ENCODE assay signal across 10 mouse cellular contexts in genomic region chr17:32479554-32480506, GRCm38 (mm10). TPM values are rescaled to one million over a fixed set of nuclear protein-coding genes. Genes with fewer than 3 reads are reported as not detected.
A peak's percentile ranks its signal among the peaks of the same experiment; 100 is the strongest.
DNase-seq lines count a peak whose midpoint lies in the region; ATAC-seq and TF ChIP-seq lines count a peak whose summit lies in the region.
"Had no signal": no experiment of that assay in that cellular context is flagged by ENCODE, and none has a peak within 500 bp of the region (broad histone marks: within the 10 kb centered on the region; RNA-seq: fewer than 3 reads in every experiment).

No protein-coding gene starts in this region.

- H3K27ac ChIP-seq in gastrocnemius, adult 2 months, result no peak overlapping the region
- no peak overlapping the region for H3K27ac ChIP-seq in lung, postnatal 0 days (ENCODE audit: low read length)
- H3K27ac ChIP-seq: heart, embryonic 13.5 days had no signal

- DNase-seq in gastrocnemius, adult 2 months, result no peak
- no peak for DNase-seq in gastrocnemius, adult 8-10 months (ENCODE audit: low spot score in 2 of 2)
- DNase-seq in lung, postnatal 0 days (ENCODE audit: low spot score), result peak; percentile 60
- DNase-seq in lung, adult 2 months, result no peak
- DNase-seq in adrenal gland, postnatal 14 days, result peak; percentile 73
- DNase-seq in frontal cortex, postnatal 25 days (ENCODE audit: low spot score in 2 of 2), result no peak
- no peak for DNase-seq in gastrocnemius, postnatal 10 days

- H3K36me3 ChIP-seq in lung, postnatal 0 days (ENCODE audit: insufficient read depth, low read length), result no peaks in the 10 kb centered on the region
- H3K36me3 ChIP-seq: heart, embryonic 13.5 days had no signal

- no peak for TF ChIP-seq POLR2A in lung, adult 2 months (IDR thresholded peaks at IDR 0.05; ENCODE audit: borderline replicate concordance, extremely low read depth, low read depth, low read length)

- H3K9ac ChIP-seq in lung, postnatal 0 days (replicated peaks; ENCODE audit: low read depth), result no peak overlapping the region
- H3K9ac ChIP-seq: heart, embryonic 13.5 days had no signal

- H3K4me1 ChIP-seq in lung, postnatal 0 days (ENCODE audit: insufficient read depth, low read depth, low read length), result no peaks in the 10 kb centered on the region
- no peaks in the 10 kb centered on the region for H3K4me1 ChIP-seq in lung, adult 2 months (ENCODE audit: control insufficient read depth, insufficient read depth, low read length)

- WGBS in lung, postnatal 0 days, result 14% methylated on average over 8 of the region's 8 CpGs
- 10% methylated on average over 8 of the region's 8 CpGs for WGBS in lung, adult 2 months

- intact Hi-C loops in gastrocnemius, adult 2 months (cut with DNase I), result no loop called here

- no peak overlapping the region for H3K4me3 ChIP-seq in gastrocnemius, adult 2 months
- H3K4me3 ChIP-seq in lung, postnatal 0 days (ENCODE audit: low read depth, low read length), result no peak overlapping the region
- H3K4me3 ChIP-seq in lung, adult 2 months (replicated peaks; ENCODE audit: extremely low read depth, low read depth, low read length), result no peak overlapping the region
- H3K4me3 ChIP-seq: heart, embryonic 13.5 days; megakaryocyte, embryonic 14.5 days had no signal

- no peak overlapping the region for H3K4me2 ChIP-seq in lung, postnatal 0 days (replicated peaks; ENCODE audit: low read depth, low read length)
- H3K4me2 ChIP-seq: heart, embryonic 13.5 days had no signal

- TF ChIP-seq EP300 in lung, postnatal 0 days (IDR thresholded peaks at IDR 0.05), result no peak

- ATAC-seq in lung, postnatal 0 days, result no peak; the same call in 1 of the 2 replicates
- peak; percentile 80 for ATAC-seq in megakaryocyte-erythroid progenitor cell, adult 5-6 weeks (replicated peaks; ENCODE audit: low FRiP score, low TSS enrichment, poor library complexity, severe bottlenecking)

- no peaks in the 10 kb centered on the region for H3K9me3 ChIP-seq in lung, postnatal 0 days (ENCODE audit: low read length)
- H3K9me3 ChIP-seq: heart, embryonic 13.5 days had no signal

- TF ChIP-seq CTCF in gastrocnemius, adult 2 months (IDR thresholded peaks at IDR 0.05), result peak; percentile 40
- peak; percentile 65 for TF ChIP-seq CTCF in lung, postnatal 0 days (IDR thresholded peaks at IDR 0.05)
- TF ChIP-seq CTCF in lung, adult 2 months (IDR thresholded peaks at IDR 0.05; ENCODE audit: insufficient read depth, low read length), result no peak

- H3K27me3 ChIP-seq in lung, postnatal 0 days (replicated peaks; ENCODE audit: insufficient read depth, low read length), result no peaks in the 10 kb centered on the region; the same call in 1 of the 2 replicates

RNA-seq across cellular contexts. Expression of gene Cyp4f17, which starts 26.0 kb away (rescaled TPM):
- total RNA-seq in gastrocnemius, adult 2 months (2021), result 1 to 10 TPM; 1.5 to 2.2 TPM
- 1 to 10 TPM; 1.6 to 2.6 (median 1.7) TPM for total RNA-seq in gastrocnemius, adult 8-10 months (2022)
- 5.0 and 5.2 TPM in 2 replicates for polyA plus RNA-seq in lung, postnatal 0 days (2015; fragmentation: Nextera tagmentation; extraction: Ambion mirVana)
- polyA plus RNA-seq in lung, adult 2 months (2012; rRNA removed), result 7.8 and 16.8 TPM in 2 replicates
- total RNA-seq in adrenal gland, postnatal 14 days (2021), result 7.7 and 7.9 TPM in 2 replicates
- 3.1 TPM in 1 of 2 replicates, not detected in the other for total RNA-seq in megakaryocyte-erythroid progenitor cell, adult 5-6 weeks (2014; fragmentation: Nextera tagmentation)
- total RNA-seq in megakaryocyte-erythroid progenitor cell, adult 5-6 weeks (2017), result not detected in 2 replicates
- 1 to 10 TPM; 1.7 to 2.3 TPM for total RNA-seq in gastrocnemius, postnatal 10 days (2021)

RNA-seq across cellular contexts. Expression of gene Cyp4f39, which starts 27.3 kb away (rescaled TPM):
- total RNA-seq in gastrocnemius, adult 2 months (2021), result 1 to 10 TPM in 1 of 2 experiments, under 1 TPM in 1; 0.33 to 2.3 TPM
- 1 to 10 TPM; 1.2 to 6.3 (median 2.5) TPM for total RNA-seq in gastrocnemius, adult 8-10 months (2022)
- 3.2 and 4.9 TPM in 2 replicates for polyA plus RNA-seq in lung, postnatal 0 days (2015; fragmentation: Nextera tagmentation; extraction: Ambion mirVana)
- polyA plus RNA-seq in lung, adult 2 months (2012; rRNA removed), result 4.0 and 18.7 TPM in 2 replicates
- total RNA-seq in adrenal gland, postnatal 14 days (2021), result not detected in 2 replicates
- total RNA-seq in megakaryocyte-erythroid progenitor cell, adult 5-6 weeks (2014; fragmentation: Nextera tagmentation), result 1.4 and 1.7 TPM in 2 replicates
- total RNA-seq in megakaryocyte-erythroid progenitor cell, adult 5-6 weeks (2017), result 4.3 and 5.9 TPM in 2 replicates
- 1 to 10 TPM in 1 of 2 experiments, under 1 TPM in 1; 0.61 to 1.0 TPM for total RNA-seq in gastrocnemius, postnatal 10 days (2021)

RNA-seq across cellular contexts. Expression of gene Pglyrp2, which starts 55.9 kb away (rescaled TPM):
- total RNA-seq in gastrocnemius, adult 2 months (2021), result not detected
- not detected for total RNA-seq in gastrocnemius, adult 8-10 months (2022)
- 0.05 TPM in 1 of 2 replicates, not detected in the other for polyA plus RNA-seq in lung, postnatal 0 days (2015; fragmentation: Nextera tagmentation; extraction: Ambion mirVana)
- 3.6 and 3.9 TPM in 2 replicates for polyA plus RNA-seq in lung, adult 2 months (2012; rRNA removed)
- total RNA-seq in adrenal gland, postnatal 14 days (2021), result 4.2 and 14.2 TPM in 2 replicates
- 1.5 and 3.0 TPM in 2 replicates for total RNA-seq in megakaryocyte-erythroid progenitor cell, adult 5-6 weeks (2014; fragmentation: Nextera tagmentation)
- 2.7 and 3.3 TPM in 2 replicates for total RNA-seq in megakaryocyte-erythroid progenitor cell, adult 5-6 weeks (2017)
- not detected for total RNA-seq in gastrocnemius, postnatal 10 days (2021)

RNA-seq across cellular contexts. Expression of gene Cyp4f16, which starts 56.5 kb away (rescaled TPM):
- 1 to 10 TPM; 1.1 to 2.3 TPM for total RNA-seq in gastrocnemius, adult 2 months (2021)
- total RNA-seq in gastrocnemius, adult 8-10 months (2022), result 1 to 10 TPM in 2 of 4 experiments, under 1 TPM in 2; 0.48 to 1.9 (median 1.2) TPM
- polyA plus RNA-seq in lung, postnatal 0 days (2015; fragmentation: Nextera tagmentation; extraction: Ambion mirVana), result 19.5 and 19.7 TPM in 2 replicates
- 24.2 and 24.3 TPM in 2 replicates for polyA plus RNA-seq in lung, adult 2 months (2012; rRNA removed)
- 9.1 and 12.5 TPM in 2 replicates for total RNA-seq in adrenal gland, postnatal 14 days (2021)
- total RNA-seq in megakaryocyte-erythroid progenitor cell, adult 5-6 weeks (2014; fragmentation: Nextera tagmentation), result 6.2 and 9.2 TPM in 2 replicates
- 3.4 and 10.3 TPM in 2 replicates for total RNA-seq in megakaryocyte-erythroid progenitor cell, adult 5-6 weeks (2017)
- total RNA-seq in gastrocnemius, postnatal 10 days (2021), result 1 to 10 TPM; 4.5 to 5.9 TPM

Comparison
In these comparisons a context has a peak if more than half of its experiments do, and no peak if none do; other contexts are left out.
1. DNase-seq: peak in lung, postnatal 0 days (single experiment) and adrenal gland, postnatal 14 days (single experiment); none in gastrocnemius, adult 2 months (single experiment), gastrocnemius, adult 8-10 months (0 of 2), lung, adult 2 months (single experiment), frontal cortex, postnatal 25 days (0 of 2) and gastrocnemius, postnatal 10 days (single experiment).